Mouse (Mus musculus) MEL (cell line): ENCODE results near the gene Mns1.
A peak's percentile ranks its signal among the peaks of the same experiment; 100 is the strongest.

Experiments used
- BHLHE40 ChIP-seq: IDR thresholded peaks from 2 replicates; pipeline ENCODE4 v1.6.1; 2012; ENCODE audit warnings: low read depth, mild to moderate bottlenecking, inconsistent platforms, low read length, improper control_type of control experiment, borderline replicate concordance
- CTCF ChIP-seq, 3 experiments: IDR thresholded peaks in 2 of 3; conservative IDR thresholded peaks in 1 of 3; 2 replicates each; pipeline ENCODE4 v1.5.1; 2011 to 2012; ENCODE audit warnings: low read length in 3 of 3, low read depth in 2 of 3, mild to moderate bottlenecking in 2 of 3, improper control_type of control experiment in 1 of 3, inconsistent platforms in 1 of 3, mixed read lengths in 1 of 3, moderate library complexity in 1 of 3; ENCODE audit not compliant: control insufficient read depth in 1 of 3, insufficient read depth in 1 of 3, poor library complexity in 1 of 3, severe bottlenecking in 1 of 3
- GATA1 ChIP-seq: IDR thresholded peaks from 2 replicates; pipeline ENCODE4 v1.6.1; 2011; ENCODE audit warnings: low read depth, low read length, improper control_type of control experiment
- HCFC1 ChIP-seq: IDR thresholded peaks from 2 replicates; pipeline ENCODE4 v1.6.1; 2012; ENCODE audit warnings: low read depth, mild to moderate bottlenecking, inconsistent platforms, low read length, improper control_type of control experiment, moderate library complexity
- NRF1 ChIP-seq: IDR thresholded peaks from 2 replicates; pipeline ENCODE4 v1.6.1; 2014; ENCODE audit warnings: low read depth, mild to moderate bottlenecking, inconsistent platforms, low read length, improper control_type of control experiment, moderate library complexity; ENCODE audit not compliant: poor library complexity, insufficient read depth, severe bottlenecking
- POLR2A ChIP-seq, 2 experiments: IDR thresholded peaks; 2 replicates each; pipeline ENCODE4 v1.6.1; 2011 to 2012; ENCODE audit warnings: low read length in 2 of 2, mild to moderate bottlenecking in 2 of 2, control low read depth in 1 of 2, improper control_type of control experiment in 1 of 2, low read depth in 1 of 2, moderate library complexity in 1 of 2; ENCODE audit not compliant: control insufficient read depth in 1 of 2, insufficient read depth in 1 of 2, poor library complexity in 1 of 2
- ZNF384 ChIP-seq: IDR thresholded peaks from 2 replicates; pipeline ENCODE4 v1.6.1; 2012; ENCODE audit warnings: low read depth, mild to moderate bottlenecking, inconsistent platforms, low read length, improper control_type of control experiment

GRCm38 (mm10) chr9:72496691-72497090, 58.9 kb downstream of the Mns1 start:
- TF ChIP-seq CTCF (IDR thresholded peaks at IDR 0.05 in 2 of 3, conservative IDR thresholded peaks at IDR 0.05 in 1 of 3; ENCODE audit: control insufficient read depth in 1 of 3, insufficient read depth in 1 of 3, low read depth in 2 of 3, low read length in 3 of 3, poor library complexity in 1 of 3, severe bottlenecking in 1 of 3) = no peak
- TF ChIP-seq HCFC1 = no peak
- peak; percentile 71 for TF ChIP-seq GATA1
- TF ChIP-seq BHLHE40 = 0 out of 2 replicates have a peak, but pooled peaks have one; percentile 32
- TF ChIP-seq POLR2A (IDR thresholded peaks at IDR 0.05; ENCODE audit: control insufficient read depth in 1 of 2, insufficient read depth in 1 of 2, low read depth in 1 of 2, low read length in 2 of 2, poor library complexity in 1 of 2) = no peak
- TF ChIP-seq NRF1 = no peak
- peak; percentile 76 for TF ChIP-seq ZNF384
